Mouse (Mus musculus) kidney, adult 2 months (tissue): Measurements from ENCODE around the gene Crtac1.

Source experiments
- CTCF ChIP-seq: fragments of 200-500 bp; conservative IDR thresholded peaks from 2 replicates; pipeline ENCODE4 v1.5.1; 2011; ENCODE audit warnings: low read depth, mild to moderate bottlenecking, control low read depth, low read length, moderate library complexity, mixed read lengths; ENCODE audit not compliant: insufficient read depth, insufficient read length
- POLR2A ChIP-seq: fragments of 200-500 bp; IDR thresholded peaks from one replicate; pipeline ENCODE4 v1.6.1; 2011; ENCODE audit warnings: low read depth, low read length, control low read depth

DNA sequence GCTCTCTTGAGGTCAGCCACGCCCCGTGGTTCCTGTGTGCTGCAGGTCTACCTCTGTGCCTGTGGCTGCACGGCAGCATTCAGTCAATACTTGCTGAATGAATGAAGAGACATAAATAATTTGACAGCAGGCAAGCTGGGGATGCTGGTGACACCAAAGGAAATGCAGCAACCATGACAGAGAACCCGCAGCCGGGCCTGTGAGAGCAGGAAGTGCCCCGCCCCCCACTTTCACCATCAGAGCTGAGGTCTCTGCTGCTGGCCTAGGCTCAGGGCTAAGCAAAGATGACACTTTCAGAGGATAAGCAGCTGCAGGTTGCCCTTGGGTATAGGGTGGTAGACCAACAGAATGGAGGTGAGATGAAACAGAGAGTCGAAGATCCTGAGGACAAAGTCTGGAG is 125.4 kb downstream of the Crtac1 start:
- TF ChIP-seq POLR2A (no peak), CTCF (no peak)
